ENCODE assay signal across 16 mouse cellular contexts in genomic region chr17:83469586-83469985, GRCm38 (mm10).
"Had no signal": no experiment of that assay in that cellular context is flagged by ENCODE, and none has a peak within 500 bp of the region (broad histone marks: within the 10 kb centered on the region; RNA-seq: fewer than 3 reads in every experiment).

No protein-coding gene starts in this region.

- ATAC-seq: lung, postnatal 0 days; midbrain, embryonic 13.5 days; midbrain, embryonic 15.5 days had no signal

- H3K27ac ChIP-seq: lung, embryonic 15.5 days; macrophage; midbrain, embryonic 13.5 days; midbrain, embryonic 15.5 days; neural tube, embryonic 12.5 days; stomach, embryonic 15.5 days had no signal

- H3K9me3 ChIP-seq: lung, embryonic 15.5 days; megakaryocyte, embryonic 14.5 days; midbrain, embryonic 13.5 days; midbrain, embryonic 15.5 days; neural tube, embryonic 12.5 days; stomach, embryonic 15.5 days had no signal

- H3K4me3 ChIP-seq: lung, embryonic 15.5 days; megakaryocyte, embryonic 14.5 days; midbrain, embryonic 13.5 days; midbrain, embryonic 15.5 days; neural tube, embryonic 12.5 days; stomach, embryonic 15.5 days had no signal

- H3K9ac ChIP-seq: lung, embryonic 15.5 days; midbrain, embryonic 13.5 days; midbrain, embryonic 15.5 days; neural tube, embryonic 12.5 days; stomach, embryonic 15.5 days had no signal

- H3K27me3 ChIP-seq: lung, embryonic 15.5 days; megakaryocyte, embryonic 14.5 days; midbrain, embryonic 13.5 days; midbrain, embryonic 15.5 days; neural tube, embryonic 12.5 days; stomach, embryonic 15.5 days had no signal

- H3K4me2 ChIP-seq: lung, embryonic 15.5 days; midbrain, embryonic 11.5 days; midbrain, embryonic 13.5 days; midbrain, embryonic 15.5 days; neural tube, embryonic 12.5 days; stomach, embryonic 15.5 days had no signal

- H3K4me1 ChIP-seq: lung, embryonic 15.5 days; megakaryocyte, embryonic 14.5 days; midbrain, embryonic 15.5 days; neural tube, embryonic 12.5 days; stomach, embryonic 15.5 days had no signal

- DNase-seq: lung, adult 2 months; lung, postnatal 14 days; lung, postnatal 36 days; right cerebral cortex, postnatal 14 days; thymus, adult 18-20 months; thymus, postnatal 14 days; thymus, postnatal 36 days had no signal
